Mouse (Mus musculus) erythroblast, adult 5-6 weeks (primary cell): Measurements from ENCODE around the gene Cacng4. TPM values are rescaled to one million over a fixed set of nuclear protein-coding genes. Genes with fewer than 3 reads are reported as not detected.

ENCODE experiments used
- ATAC-seq: replicated peaks from 2 replicates; pipeline ENCODE4 v1.8.0; 2016; ENCODE audit warnings: moderate number of reproducible peaks, mild to moderate bottlenecking, moderate TSS enrichment, inconsistent platforms; ENCODE audit not compliant: poor library complexity, low FRiP score, severe bottlenecking
- total RNA-seq, 2 experiments: library from RNA; stranded (forward) in 1 of 2; stranded (reverse) in 1 of 2; fragments of 150-400 nt in 1 of 2; fragments of 200-764, 138-1000 nt in 1 of 2; gene quantifications; 2 replicates each; pipeline versions ENCODE4 v1.2.3 to v1.2.4; 2015 to 2017; ENCODE audit warnings: low replicate concordance in 2 of 2

The Cacng4 gene
- total RNA-seq, 2 experiments from 2014 or later: not detected

DNA sequence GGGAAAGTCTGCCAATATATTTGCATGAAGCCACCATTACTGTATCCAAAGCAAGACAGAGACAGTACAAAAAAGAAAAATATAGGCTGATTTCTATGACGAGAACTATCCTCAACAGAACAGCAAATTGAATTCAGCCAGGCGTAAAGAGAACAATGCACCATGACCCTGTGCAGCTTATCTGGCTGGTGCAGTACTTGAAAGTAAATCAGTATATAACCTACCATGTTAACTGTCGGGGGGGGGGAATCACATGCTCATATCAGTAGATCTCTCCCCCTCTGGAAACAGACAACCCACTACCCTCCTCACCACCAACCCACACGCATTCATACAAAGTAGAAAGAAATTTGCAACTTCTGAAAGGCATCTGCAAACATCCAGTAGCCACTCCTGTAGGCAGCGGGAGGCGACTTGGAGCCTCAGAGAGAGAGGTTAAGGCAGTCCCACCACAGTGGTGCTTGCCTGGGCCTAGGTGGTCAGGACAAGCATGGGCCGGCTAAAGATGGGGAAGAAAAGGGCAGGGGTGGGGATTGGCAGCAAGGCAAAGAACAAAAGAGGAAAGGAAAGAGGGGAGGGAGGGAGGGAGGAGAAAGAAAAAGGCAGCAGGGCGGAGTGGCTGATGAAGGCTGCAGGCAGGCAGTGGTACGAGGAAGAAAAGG, 111.5 kb downstream of the Cacng4 start:
- no peak for ATAC-seq

Other genes with a start within 250 kb of the Cacng4 start
- gene Helz, start 246.6 kb downstream of the Cacng4 start, total RNA-seq (2015; ENCODE audit: low replicate concordance): 7.1 and 8.8 TPM in 2 replicates
- 7.8 and 12.0 TPM in 2 replicates for gene Helz, start 246.6 kb downstream of the Cacng4 start, total RNA-seq (2017; ENCODE audit: low replicate concordance)
- not detected in 2 replicates for gene Cacng1, start 78.0 kb downstream of the Cacng4 start, total RNA-seq (2015; ENCODE audit: low replicate concordance)
- gene Cacng1, start 78.0 kb downstream of the Cacng4 start, total RNA-seq (2017; ENCODE audit: low replicate concordance): not detected in 2 replicates
- gene Cacng5, start 120.5 kb upstream of the Cacng4 start, total RNA-seq (2015; ENCODE audit: low replicate concordance): not detected in 2 replicates
- not detected in 2 replicates for gene Cacng5, start 120.5 kb upstream of the Cacng4 start, total RNA-seq (2017; ENCODE audit: low replicate concordance)